Mouse (Mus musculus): ENCODE data around the gene Prkce. TPM values are rescaled to one million over a fixed set of nuclear protein-coding genes. Genes with fewer than 3 reads are reported as not detected.

Gene Prkce
- 10 to 100 TPM; 22.8 to 31.8 TPM for total RNA-seq (2021)
- long read RNA-seq, experiment 1, full-length matches to known transcripts: 3 of 10 reads
- long read RNA-seq, experiment 1, partial matches to known transcripts: 4 of 10 reads
- long read RNA-seq, experiment 1, other reads (novel, unspliced or antisense): 3 of 10 reads
- long read RNA-seq, experiment 2, full-length matches to known transcripts: 2 of 3 reads
- long read RNA-seq, experiment 2, partial matches to known transcripts: 1 of 3 reads
- long read RNA-seq, experiment 2, other reads (novel, unspliced or antisense): 0 of 3 reads

DNA sequence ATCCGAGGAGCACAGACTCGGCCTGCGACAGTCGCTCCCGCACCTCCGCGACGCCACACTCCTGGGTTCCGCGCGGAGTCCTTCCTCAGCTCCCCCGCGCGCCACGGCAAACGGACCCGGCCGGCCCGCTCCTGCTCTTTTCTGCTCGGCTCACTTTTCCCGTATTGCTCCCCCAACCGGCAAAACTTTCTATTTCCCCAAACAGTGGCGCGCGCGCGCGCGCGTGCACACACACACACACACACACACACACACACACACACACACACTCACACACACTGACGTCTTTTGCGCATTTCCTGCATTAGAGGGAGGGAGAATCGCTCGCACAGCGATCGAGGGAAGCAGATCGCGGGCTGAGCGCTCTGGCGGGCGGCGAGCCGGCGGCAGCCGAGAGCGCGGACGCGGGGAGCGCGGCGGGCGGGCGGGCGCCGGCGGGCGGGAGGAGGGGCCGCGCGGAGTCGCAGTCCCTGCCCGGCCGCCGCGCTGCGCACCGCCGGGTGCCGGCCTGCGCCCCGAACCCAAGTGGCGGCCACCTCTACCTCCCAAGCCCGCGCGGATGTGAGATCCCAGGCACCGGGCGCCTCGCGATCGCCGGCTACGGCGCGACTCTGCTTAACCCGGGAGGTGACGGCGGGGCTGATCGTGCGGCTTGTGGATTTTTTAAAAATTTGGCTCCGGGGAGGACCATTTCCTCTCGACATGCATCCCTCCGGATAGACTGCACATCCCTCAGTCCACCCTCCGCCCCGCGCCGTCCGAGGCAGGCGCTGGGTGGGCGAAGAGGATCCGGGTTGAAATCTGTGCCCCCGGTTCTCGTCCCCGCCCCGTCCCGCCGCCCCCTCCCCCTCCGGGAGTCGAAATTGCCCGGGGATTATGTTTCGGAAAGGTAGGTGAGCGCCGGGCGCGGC is at the start of gene Prkce:
Gene Prkce, plus strand, starts transcription at position 466 of the 911 bp plus-strand sequence.
- DNase-seq: peak; percentile 91

DNA sequence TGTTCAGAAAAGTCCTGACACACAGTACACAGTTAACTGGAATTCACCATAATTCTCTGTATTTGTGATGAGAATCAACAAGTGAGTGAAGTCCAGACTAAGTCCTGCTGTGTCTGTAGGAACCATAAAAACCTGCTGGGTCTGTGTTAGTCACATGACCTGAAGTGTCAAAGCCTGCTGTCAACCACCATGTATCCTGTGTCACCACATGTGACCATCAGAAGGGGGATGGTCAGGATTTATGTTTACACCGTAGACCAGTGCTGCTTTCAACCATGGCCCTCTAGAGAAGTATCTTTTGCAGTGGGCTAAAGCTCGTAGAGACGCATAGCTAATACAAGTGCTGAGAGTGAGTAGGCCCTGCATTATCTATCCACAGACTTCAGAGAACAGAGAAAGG is 44.4 kb upstream of the Prkce start:
- no peak for DNase-seq

DNA sequence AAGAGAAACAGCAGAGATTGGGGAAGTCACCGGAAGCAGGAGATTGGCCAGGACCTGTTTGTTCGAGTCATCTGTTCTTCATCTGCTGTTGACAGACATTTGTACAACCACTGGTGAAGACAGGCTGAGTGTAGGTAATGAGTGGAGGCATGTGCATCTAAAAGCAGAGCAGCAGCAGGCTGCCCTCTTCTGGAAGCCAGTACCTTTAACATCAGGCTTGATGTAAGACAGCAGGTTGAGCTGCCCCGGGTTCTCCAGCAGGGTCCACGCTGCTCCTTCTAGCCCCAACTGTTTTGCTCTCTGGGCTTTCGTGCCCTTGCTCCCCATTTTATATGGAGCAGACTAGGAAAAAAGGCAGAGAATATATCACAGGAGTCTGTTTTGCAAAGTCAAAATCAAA is 41.7 kb upstream of the Prkce start:
- DNase-seq: no peak

DNA sequence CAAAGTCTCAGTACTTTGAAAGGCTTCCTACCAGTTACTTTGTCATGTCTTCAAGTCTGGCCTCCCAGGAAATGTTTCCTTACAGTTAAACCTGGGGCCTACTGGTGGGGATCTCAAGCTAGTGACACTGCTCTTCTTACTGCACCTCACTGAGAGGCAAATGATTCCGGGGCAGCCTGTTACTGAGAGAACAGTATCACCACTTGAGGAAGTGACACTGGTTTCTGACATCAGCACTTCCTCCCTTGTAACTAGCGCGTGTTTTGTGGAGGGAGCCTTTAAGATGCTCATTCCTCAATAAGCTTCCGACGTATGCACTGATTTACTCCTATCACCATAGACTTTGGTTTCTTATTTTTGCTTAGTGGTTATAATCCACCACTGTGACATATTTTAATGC is 39.4 kb upstream of the Prkce start:
- DNase-seq: no peak

DNA sequence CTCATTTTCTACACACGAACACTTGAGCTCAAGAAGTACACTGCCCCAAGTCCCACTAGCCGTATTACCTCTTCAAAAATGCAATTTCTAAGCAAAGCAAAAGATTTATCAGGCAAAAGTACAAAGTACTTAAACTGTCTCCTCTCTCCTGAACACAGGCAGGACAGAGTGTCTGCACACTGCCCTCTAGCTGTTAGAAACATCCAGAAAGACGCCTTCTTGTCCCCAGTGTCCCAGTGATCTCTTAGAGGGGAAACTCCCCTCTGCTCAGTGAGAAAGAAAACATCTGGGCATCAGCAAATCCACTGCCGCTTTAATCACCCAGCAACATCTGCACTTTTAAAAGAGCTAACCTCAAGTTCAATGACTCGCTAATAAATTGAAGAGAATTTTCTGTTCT is 35.1 kb upstream of the Prkce start:
- no peak for DNase-seq

DNA sequence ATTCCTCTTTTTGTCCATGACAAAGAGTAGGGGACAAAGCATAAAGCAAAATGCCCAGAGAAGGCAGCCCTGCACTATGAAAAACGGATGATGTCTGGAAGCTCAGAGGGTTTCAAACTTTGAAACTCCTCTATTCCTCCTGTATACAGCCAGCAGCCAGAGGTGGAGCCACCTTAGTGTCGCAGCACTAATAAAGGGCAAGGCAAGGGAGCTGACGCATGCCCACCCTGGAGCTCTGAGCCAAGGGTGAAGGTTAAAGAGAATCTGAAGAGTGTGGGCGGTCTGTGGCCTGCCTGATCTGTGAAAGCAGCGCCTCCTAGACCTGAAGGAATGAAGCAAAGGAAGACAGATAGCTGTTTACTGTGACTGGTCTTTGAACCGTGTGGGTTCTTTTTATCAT is 33.1 kb upstream of the Prkce start:
- peak; percentile 38 for DNase-seq

DNA sequence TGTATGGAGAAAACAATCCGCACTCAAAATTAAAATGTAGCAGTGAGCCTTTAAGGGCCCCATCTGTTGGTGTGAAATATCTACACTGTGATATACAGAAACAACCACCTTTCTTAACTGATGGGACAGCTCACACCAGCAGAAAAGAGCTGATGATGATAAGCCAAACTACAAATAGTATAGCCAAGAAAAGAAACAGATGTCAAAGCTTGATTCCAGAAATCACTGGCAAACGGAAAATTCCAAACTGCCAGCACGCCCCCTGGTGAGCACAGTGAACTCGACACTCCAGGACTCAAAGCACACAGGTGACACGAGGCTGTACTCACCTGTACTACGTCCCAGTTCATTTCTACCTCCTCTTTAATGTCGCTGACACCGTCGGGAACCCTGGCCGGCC is 31.8 kb upstream of the Prkce start:
- peak; percentile 15 for DNase-seq

DNA sequence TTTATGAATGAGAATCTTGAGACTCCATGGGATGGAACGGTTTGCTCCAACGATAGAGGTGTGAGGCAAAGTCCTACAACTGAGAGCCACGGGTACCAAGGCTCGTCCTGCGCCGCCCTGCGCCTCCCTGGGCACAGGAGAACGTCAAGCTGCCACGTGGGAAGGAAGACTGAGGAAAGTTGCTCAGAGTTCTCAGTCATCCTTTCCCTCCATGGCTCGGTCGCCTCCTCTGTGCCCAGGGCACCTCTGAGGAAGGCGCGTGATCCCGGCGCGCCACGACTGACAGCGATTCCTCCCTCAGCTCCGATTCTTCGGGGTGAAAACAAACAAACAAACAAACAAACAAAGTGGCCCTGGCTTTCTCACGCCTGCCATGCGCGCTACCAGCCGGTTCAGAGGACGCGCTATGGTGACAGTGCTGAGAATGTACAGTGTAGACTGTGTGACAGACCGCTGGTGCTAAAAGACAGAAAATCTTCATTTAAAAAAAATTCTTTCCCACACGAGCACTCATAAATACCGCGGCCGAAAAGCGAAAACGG is 23.0 kb upstream of the Prkce start:
- DNase-seq: no peak

DNA sequence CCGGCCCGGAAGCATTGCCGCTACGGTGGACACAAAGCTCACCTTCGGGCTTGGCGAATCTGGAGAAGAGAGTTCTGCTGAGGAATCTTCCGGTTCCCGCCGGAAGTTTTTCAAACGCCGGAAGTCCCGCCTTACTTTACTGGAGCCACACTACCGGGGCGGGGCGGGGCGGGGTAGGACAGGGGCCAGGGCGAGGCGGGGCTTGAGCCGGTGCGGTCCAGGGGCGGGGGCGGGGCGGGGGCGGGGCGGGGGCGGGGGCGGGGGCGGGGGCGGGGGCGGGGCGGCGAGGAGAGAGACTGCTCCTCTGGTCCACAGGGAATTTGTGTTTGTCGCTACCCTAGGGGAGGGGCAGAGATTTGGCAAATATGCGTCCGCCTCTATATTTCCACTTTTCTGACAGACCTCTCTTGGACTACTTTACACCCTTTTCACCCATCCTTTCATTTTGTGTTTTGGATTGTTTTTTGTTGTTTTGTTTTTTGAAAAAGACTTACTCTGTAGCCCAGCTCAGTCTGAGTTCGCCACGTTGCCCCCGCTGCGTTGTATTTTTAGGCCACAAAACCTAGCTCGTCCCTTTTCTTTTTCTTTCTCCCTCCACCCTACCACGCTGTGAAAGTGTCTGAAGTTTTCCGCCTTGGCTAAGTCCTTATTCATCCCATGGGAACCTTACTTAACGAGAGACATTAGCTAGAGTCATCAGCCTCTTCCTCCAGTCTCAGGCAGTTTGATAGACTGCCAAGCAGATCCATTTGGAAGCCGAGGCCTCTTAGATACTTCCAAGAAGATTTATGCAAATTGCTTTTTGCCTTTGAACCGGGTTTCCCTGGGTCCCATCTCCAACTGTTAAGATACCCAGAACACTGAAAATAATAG is 22.3 kb upstream of the Prkce start, which contains the start of gene Srbd1:
Gene Srbd1, minus strand, starts transcription at position 97 of the 873 bp plus-strand sequence.
- DNase-seq: peak; percentile 95

DNA sequence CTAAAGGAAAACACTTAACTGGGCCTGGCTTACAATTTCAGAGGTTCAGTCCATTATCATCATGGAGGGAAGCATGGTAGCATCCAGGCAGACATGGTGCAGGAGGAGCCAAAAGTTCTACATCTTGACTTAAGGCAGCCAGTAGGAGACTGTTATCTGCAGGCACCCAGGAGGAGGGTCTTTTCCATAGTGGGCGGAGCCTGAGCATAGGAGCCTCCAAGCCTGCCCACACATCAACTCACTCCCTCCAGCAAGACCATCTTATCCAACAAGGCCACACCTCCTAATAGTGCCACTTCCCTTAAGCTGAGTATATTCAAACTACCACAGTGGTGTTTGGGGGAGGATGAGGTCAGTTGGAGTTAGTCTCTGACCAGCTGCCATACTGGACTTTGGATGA is 17.9 kb upstream of the Prkce start:
- no peak for DNase-seq

DNA sequence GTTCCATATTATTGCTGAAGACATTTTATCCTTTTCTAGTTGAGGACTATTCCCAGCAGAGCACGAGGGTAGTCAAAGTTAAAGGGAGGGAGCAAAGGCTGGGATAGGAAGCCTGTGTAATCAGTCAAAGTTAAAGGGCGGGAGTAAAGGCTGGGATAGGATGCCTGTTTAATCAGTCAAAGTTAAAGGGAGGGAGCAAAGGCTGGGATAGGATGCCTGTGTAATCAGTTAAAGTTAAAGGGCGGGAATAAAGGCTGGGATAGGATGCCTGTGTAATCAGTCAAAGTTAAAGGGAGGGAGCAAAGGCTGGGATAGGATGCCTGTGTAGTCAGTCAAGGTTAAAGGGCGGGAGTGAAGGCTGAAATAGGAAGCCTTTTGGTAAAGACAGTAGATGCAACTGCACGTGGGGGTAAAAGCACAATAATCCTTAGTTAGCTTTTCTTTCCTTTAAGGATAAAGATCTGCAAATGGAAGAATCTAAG is 16.7 kb upstream of the Prkce start:
- peak; percentile 73 for DNase-seq

DNA sequence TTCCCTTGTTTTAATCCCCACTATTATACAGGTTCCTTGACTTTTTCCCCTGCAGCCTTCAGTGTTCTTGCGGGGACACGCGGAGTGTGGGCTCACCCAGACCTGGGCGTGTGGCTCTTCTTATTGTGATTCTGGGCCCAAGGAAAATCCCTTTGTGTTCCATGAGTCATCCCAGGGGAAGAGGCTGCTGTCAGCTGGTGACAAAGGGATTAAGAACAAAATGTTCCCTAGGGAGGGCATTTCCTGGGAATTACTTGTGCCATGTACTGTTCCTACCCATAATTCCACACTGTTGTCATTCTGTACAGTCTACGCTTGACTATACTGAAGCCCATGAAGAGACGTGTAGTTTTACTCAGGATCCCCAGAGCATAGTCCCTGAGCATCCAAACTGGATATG is 10.6 kb upstream of the Prkce start:
- DNase-seq: no peak

DNA sequence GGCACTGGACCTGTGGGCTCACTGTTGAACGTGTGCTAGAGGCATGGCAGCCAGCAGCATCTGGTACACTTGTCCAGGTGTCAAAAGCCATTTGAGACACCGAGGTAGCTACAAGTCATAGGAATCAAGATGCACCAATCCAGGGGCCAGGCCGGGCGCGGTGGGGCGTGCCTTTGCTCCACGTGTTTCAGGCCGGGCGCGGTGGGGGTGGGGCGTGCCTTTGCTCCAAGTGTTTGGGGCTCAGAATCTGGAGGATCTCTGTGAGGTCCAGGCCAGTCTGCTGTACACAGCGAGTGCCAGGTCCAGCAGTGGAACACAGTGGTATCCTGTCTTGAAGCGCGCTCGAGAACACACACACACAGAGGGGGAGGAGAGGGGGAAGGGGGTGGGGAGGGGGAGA is 4.9 kb upstream of the Prkce start:
- no peak for DNase-seq

DNA sequence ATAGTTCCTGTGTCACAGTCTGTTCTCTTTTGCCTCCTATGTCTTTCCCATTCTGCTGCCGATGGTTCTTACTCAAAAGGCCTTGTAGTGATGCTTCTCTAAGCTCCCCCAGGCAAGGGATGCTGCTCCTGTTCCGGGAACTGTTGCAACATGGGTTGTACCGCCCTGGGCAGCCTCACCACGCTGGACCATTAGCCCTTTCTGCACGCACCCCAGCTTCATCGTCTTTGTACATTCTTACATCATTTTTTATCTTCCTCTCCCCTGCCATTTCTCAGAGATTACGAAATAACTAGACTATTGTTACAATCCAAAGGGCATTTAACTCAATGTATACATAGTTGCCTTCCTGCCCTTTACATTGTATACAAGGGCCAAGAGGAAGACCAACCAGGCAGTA is 3.2 kb upstream of the Prkce start:
- no peak for DNase-seq

DNA sequence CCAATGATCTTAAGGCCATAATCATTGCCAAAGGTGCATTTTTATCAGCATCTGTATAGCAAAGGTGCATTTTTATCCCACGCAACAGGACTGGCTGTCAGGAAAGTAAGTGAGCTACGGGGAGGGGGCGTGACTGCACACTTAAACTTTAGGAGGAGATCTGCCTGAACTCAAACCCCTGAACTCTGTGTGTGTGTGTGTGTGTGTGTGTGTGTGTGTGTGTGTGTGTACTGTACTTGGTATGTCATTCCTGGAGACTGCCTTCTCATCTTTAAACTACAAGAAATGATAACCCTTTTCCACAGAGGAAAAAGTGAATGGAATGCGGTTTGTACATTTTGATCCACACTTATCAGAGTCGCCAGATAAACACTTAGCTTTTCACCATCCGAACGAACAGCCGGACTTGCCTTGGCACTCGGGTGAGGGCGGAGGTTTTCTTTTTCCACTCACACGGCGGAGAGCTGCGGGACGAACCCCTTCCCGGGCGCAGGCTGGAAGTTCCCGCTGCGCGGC is 1.5 kb upstream of the Prkce start:
- no peak for DNase-seq

DNA sequence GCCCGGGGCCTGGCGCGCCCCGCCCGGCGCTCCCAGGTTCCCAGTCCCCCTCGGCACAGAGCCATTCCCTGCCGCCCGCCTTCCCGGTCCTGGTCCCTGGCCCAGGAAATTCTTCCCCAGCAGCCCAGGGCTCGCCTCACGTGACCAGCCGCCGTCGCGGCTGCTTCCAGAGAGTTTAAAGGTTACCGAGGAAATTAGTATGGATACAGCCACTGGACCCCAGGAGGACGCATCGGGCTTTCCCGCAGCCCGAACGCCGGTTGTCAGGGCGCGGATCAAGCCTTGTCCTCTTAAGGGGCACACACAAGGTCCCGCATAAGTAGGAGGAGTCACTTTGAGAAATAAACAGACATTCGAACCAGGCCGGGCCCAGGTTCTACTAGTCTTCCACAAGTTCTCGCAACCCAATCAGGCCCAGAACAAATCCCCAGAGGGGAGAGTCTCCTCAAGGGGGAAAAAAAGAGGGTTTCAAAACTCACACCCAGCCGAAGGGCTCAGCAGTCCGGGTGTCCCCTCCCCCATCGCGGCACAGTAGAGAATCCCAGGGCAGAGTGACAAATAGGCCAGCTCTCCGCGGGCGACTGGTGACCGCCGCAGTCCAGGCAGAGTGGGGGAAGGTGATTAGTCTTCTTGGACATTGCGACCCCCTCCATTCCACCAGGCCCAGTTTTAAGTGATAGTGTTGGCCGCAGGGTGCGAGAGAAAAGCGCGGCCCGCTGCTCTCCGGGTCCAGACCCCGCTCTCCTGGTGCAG is 842 bp upstream of the Prkce start:
- peak; percentile 93 for DNase-seq

DNA sequence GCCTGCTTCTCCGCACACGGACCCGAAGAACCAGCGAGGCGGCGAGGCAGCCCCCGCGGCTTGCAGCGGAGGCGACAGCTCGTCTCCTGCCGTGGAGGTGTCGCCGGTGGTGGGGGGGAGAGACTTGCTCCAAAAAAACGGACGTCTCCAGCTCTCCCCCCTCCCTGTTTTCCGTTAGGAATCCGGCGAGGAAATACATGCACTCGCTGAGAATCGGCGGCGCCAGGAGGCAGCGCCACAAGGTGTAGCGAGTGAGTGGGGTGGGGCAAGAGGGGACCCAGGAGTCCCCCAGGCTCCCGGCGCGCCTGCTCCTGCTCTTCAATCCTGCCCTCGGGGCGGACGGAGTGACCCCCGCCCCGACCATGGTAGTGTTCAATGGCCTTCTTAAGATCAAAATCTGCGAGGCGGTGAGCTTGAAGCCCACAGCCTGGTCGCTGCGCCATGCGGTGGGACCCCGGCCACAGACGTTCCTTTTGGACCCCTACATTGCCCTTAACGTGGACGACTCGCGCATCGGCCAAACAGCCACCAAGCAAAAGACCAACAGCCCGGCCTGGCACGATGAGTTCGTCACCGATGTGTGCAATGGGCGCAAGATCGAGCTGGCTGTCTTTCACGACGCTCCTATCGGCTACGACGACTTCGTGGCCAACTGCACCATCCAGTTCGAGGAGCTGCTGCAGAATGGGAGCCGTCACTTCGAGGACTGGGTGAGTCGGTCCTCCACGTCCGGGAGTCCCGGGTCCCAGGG is 821 bp downstream of the Prkce start:
- peak; percentile 58 for DNase-seq

DNA sequence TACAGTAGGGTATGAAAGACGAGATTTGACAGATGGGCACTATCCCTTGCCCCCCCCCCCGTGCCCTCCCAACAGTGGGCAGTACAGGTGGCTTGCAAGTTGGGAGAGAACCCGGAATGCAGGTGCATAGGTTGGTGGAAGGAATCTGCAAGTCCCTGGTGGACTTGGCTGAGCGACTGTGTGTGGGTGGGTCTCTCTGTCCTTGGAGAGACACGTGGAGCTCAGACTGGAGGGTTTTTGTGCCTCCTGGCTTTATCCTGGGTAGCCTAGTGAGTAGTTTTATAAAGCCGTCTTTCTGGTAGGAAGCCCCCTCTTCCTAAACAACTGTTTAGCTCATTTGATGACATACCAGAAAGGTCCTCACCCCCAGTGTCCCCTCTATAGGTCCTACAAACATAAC is 1.5 kb downstream of the Prkce start:
- no peak for DNase-seq

DNA sequence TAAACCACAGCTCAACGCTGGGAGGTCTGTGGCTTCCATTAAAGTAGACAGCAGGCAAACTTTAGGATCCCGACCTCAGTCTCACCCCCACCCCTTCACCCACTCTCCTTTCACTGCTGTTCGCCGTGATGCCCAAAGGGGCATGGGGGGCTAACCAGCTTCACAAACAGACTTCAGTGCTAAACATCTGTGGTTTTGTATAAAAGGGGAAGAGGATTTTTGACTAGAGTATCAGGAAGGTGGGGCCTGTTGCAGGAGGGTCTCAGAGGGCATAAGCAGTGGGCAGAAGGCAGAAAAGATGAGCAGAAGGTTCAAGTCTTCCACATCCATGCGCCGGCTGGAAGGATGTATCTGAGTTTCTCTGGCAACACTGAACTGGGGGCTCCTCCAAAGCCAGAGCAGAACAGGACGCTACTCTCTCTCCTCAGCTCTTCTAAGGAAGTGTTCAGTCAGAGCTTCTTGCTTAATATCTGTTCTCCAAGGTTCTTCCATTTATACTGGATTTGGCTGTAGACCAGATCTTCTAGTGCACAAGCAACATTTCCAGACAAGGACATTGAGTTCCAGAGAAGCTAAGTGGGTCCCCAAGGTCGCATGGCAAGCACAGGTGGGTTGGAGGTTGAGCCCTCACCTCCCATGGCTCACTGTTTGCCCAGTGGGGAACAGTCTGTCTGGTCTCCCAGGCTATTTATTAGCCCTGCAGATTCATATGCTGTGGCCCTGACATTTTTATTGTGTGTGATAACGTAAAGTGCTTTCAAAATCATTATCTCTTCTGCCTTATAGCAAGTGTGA is 2.8 kb downstream of the Prkce start:
- peak; percentile 32 for DNase-seq

DNA sequence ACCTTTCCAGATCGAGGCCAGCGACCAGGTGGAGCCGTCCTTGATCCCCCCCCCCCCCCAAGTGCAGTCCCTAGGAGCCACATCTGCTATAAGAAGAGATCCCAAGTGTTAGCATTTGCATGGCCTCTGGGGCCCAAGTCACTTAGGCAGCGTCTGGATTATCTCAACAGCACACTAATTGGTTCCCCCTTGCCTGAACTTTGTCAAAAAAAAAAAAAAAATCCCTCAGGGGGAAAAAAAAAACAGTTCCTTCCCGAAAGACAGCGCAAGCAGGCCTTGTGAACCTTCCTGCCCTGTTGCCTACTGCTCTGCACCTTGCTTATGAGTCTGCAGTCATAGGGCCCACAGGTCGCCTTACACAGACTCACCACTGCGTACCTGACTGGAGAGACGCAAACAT is 7.9 kb downstream of the Prkce start:
- no peak for DNase-seq

Measured in adrenal gland, postnatal 10 days (tissue).